Mouse (Mus musculus) neural tube, embryonic 14.5 days (tissue): ENCODE data around the gene Foxd2. TPM values are rescaled to one million over a fixed set of nuclear protein-coding genes. Genes with fewer than 3 reads are reported as not detected.

Experiments used
- ATAC-seq: fragments of 200-750 bp; cut with Nextera tagmentation; 2 replicates; pipeline ENCODE4 v1.8.0; 2017; ENCODE audit warnings: low read depth, mild to moderate bottlenecking, moderate TSS enrichment, moderate library complexity
- H3K27ac ChIP-seq: fragments of 300-500 bp; sonication (generic); 2 replicates; pipeline ENCODE4 v1.5.1; 2014; ENCODE audit warnings: low read depth, mild to moderate bottlenecking, control low read depth, low read length, moderate library complexity, mixed read lengths
- H3K27me3 ChIP-seq: fragments of 300-500 bp; sonication (generic); 2 replicates; pipeline ENCODE4 v1.6.1; 2014; ENCODE audit warnings: low read length; ENCODE audit not compliant: control insufficient read depth, insufficient read depth
- H3K36me3 ChIP-seq: fragments of 300-500 bp; sonication (generic); 2 replicates; pipeline ENCODE4 v1.6.1; 2014; ENCODE audit warnings: low read length, mixed read lengths; ENCODE audit not compliant: control insufficient read depth, insufficient read depth
- H3K4me1 ChIP-seq: fragments of 300-500 bp; sonication (generic); 2 replicates; pipeline ENCODE4 v1.6.1; 2014; ENCODE audit warnings: low read length; ENCODE audit not compliant: control insufficient read depth, insufficient read depth
- H3K4me2 ChIP-seq: fragments of 300-500 bp; sonication (generic); 2 replicates; pipeline ENCODE4 v1.6.1; 2014; ENCODE audit warnings: mild to moderate bottlenecking, low read depth, low read length, control low read depth
- H3K4me3 ChIP-seq: fragments of 300-500 bp; sonication (generic); 2 replicates; pipeline ENCODE4 v1.5.1; 2014; ENCODE audit warnings: low read depth, low read length, control low read depth, mixed read lengths
- H3K9ac ChIP-seq: fragments of 300-500 bp; sonication (generic); replicated peaks from 2 replicates; pipeline ENCODE4 v1.6.1; 2014; ENCODE audit warnings: low read depth, mild to moderate bottlenecking, control low read depth, low read length, mixed read lengths
- H3K9me3 ChIP-seq: fragments of 300-500 bp; sonication (generic); 2 replicates; pipeline ENCODE4 v1.6.1; 2016; ENCODE audit warnings: low read length; ENCODE audit not compliant: control insufficient read depth
- WGBS: fragments of 180-500 bp; shearing (Covaris S2); extraction: QIAGEN DNeasy Blood & Tissue Kit; methylation state at CpG from one replicate; pipeline ENCODE4 v1.1.7; 2014; 5-methylcytosine and 5-hydroxymethylcytosine counted together
- polyA plus RNA-seq: library from polyadenylated mRNA; unstranded; fragments of >200 nt; fragmentation: Nextera tagmentation; extraction: Ambion mirVana; gene quantifications from 2 replicates; pipeline ENCODE4 v1.2.1, GENCODE M21; 2014

The Foxd2 gene
- polyA plus RNA-seq, 1 experiment from 2014 or later, result not detected

GRCm38 (mm10) chr4:114917091-114917490 lies 8.4 kb upstream of the Foxd2 start:
- Histone ChIP-seq H3K4me2 (no peak overlapping the region), H3K36me3 (no peaks in the 10 kb centered on the region), H3K27ac (no peak overlapping the region), H3K4me1 (no peaks in the 10 kb centered on the region), H3K9ac (no peak overlapping the region), H3K27me3 (peaks cover 54% of the 10 kb centered on the region), H3K9me3 (no peaks in the 10 kb centered on the region), H3K4me3 (no peak overlapping the region)
- ATAC-seq, result no peak
- 44% methylated on average over 2 of the region's 2 CpGs for WGBS

GRCm38 (mm10) chr4:114916056-114916455 lies 7.4 kb upstream of the Foxd2 start:
- H3K36me3 ChIP-seq, result no peaks in the 10 kb centered on the region
- peaks cover 56% of the 10 kb centered on the region for H3K27me3 ChIP-seq
- no peaks in the 10 kb centered on the region for H3K9me3 ChIP-seq
- no peak overlapping the region for H3K9ac ChIP-seq
- ATAC-seq, result no peak
- WGBS, result 36% methylated on average over 4 of the region's 4 CpGs
- no peaks in the 10 kb centered on the region for H3K4me1 ChIP-seq
- no peak overlapping the region for H3K27ac ChIP-seq
- H3K4me2 ChIP-seq, result no peak overlapping the region
- H3K4me3 ChIP-seq, result no peak overlapping the region

GRCm38 (mm10) chr4:114913594-114913962 lies 4.9 kb upstream of the Foxd2 start:
- H3K36me3 ChIP-seq, result no peaks in the 10 kb centered on the region
- no peak overlapping the region for H3K27ac ChIP-seq
- no peaks in the 10 kb centered on the region for H3K9me3 ChIP-seq
- no peak overlapping the region for H3K9ac ChIP-seq
- H3K4me2 ChIP-seq, result no peak overlapping the region
- peaks cover 74% of the 10 kb centered on the region for H3K27me3 ChIP-seq
- no peak overlapping the region for H3K4me3 ChIP-seq
- WGBS, result 0% methylated on average over 13 of the region's 13 CpGs
- peak; percentile 30; the same call in 1 of the 2 replicates for ATAC-seq
- no peaks in the 10 kb centered on the region for H3K4me1 ChIP-seq

GRCm38 (mm10) chr4:114912705-114913593 lies 4.3 kb upstream of the Foxd2 start:
- Histone ChIP-seq H3K9ac (no peak overlapping the region), H3K9me3 (no peaks in the 10 kb centered on the region), H3K27ac (no peak overlapping the region), H3K4me2 (no peak overlapping the region), H3K36me3 (no peaks in the 10 kb centered on the region), H3K27me3 (peaks cover 78% of the 10 kb centered on the region), H3K4me1 (0 out of 2 replicates have a peak, but pooled peaks cover 2% of the 10 kb centered on the region), H3K4me3 (no peak overlapping the region)
- no peak; the same call in 1 of the 2 replicates for ATAC-seq
- 2% methylated on average over 35 of the region's 35 CpGs for WGBS

- ATAC-seq, result no peak
- Histone ChIP-seq H3K4me2 (peak overlapping the region; percentile 52; the same call in 1 of the 2 replicates), H3K36me3 (no peaks in the 10 kb centered on the region), H3K4me3 (no peak overlapping the region), H3K9me3 (no peaks in the 10 kb centered on the region), H3K27me3 (peaks cover 79% of the 10 kb centered on the region), H3K9ac (no peak overlapping the region), H3K4me1 (0 out of 2 replicates have a peak, but pooled peaks cover 2% of the 10 kb centered on the region), H3K27ac (no peak overlapping the region)
- WGBS, result 2% methylated on average over 20 of the region's 20 CpGs
Observed at GRCm38 (mm10) chr4:114909602-114910484, 1.2 kb upstream of the Foxd2 start.

GRCm38 (mm10) chr4:114907951-114908828 lies 483 bp downstream of the Foxd2 start:
- Histone ChIP-seq H3K27me3 (peaks cover 70% of the 10 kb centered on the region), H3K4me3 (peak overlapping the region; percentile 32), H3K4me1 (0 out of 2 replicates have a peak, but pooled peaks cover 2% of the 10 kb centered on the region), H3K9ac (0 out of 2 replicates have a peak overlapping the region, but pooled peaks have one; percentile 21), H3K36me3 (no peaks in the 10 kb centered on the region), H3K9me3 (no peaks in the 10 kb centered on the region), H3K27ac (no peak overlapping the region), H3K4me2 (peak overlapping the region; percentile 52)
- ATAC-seq, result peak; percentile 29
- WGBS, result 1% methylated on average over 66 of the region's 103 CpGs

- peaks cover 67% of the 10 kb centered on the region for H3K27me3 ChIP-seq
- under 1% methylated on average over 67 of the region's 74 CpGs for WGBS
- H3K9ac ChIP-seq, result no peak overlapping the region
- no peaks in the 10 kb centered on the region for H3K9me3 ChIP-seq
- peak overlapping the region; percentile 52; the same call in 1 of the 2 replicates for H3K4me2 ChIP-seq
- H3K36me3 ChIP-seq, result no peaks in the 10 kb centered on the region
- ATAC-seq, result no peak
- H3K4me3 ChIP-seq, result peak overlapping the region; percentile 32; the same call in 1 of the 2 replicates
- H3K27ac ChIP-seq, result no peak overlapping the region
- 0 out of 2 replicates have a peak, but pooled peaks cover 2% of the 10 kb centered on the region for H3K4me1 ChIP-seq
Observed at GRCm38 (mm10) chr4:114907056-114907917, 1.4 kb downstream of the Foxd2 start.
